Mouse (Mus musculus): Measurements from ENCODE around the gene Stmn1.

Stmn1 gene

DNA sequence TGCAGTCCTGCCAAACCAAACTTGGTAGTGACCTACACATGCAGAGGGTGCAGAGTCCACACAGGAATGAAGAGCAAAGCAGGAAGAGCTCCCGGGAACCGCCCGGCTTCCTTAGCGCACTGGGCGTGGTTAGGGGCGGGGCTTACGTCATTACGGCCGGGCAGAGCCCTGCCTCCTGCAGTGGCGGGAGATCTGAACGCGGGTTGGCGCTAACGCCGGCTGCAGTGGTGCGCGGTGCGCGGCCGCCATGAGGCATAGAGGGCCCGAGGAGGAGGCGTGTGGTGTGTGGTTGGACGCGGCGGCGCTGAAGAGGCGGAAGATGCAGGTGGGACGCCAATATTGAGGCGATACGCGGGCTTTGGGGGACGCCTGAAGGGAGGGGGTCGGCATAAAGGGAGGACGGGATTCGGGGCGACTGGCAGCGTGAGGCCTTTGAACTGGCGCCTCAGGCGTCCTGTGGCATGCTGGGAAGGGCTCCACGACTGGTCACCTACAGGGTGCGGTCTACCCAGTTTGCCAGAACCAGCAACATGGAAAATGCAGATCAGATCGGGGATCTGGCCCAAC is 42.8 kb downstream of the Stmn1 start, which contains the start of gene Aunip:
Gene Aunip, plus strand, starts transcription at position 155 of the 567 bp plus-strand sequence.
- in situ Hi-C loops (cut with MboI; ENCODE audit: unreplicated experiment in 2 of 2), result no loop called here

DNA sequence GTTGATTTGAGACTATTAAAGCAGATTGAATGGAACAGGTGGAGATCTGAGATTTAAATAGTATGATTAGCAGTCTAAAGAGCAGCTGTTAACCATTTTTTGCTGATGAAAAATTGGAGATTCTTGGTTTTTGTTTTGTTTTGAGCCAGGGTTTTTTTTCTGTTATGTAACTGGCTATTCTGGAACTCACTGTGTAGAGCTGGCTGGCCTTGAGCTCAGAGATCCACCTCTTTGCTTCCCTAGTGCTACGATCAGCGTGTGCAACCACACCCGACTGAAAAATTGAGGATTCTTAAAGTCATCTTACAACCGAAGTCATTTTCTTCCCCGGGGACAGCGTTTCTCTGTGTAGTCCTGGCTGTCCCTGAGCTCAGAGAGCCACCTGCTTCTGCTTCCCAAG is 43.6 kb downstream of the Stmn1 start:
- in situ Hi-C loops (cut with MboI; ENCODE audit: unreplicated experiment in 2 of 2), result no loop called here

DNA sequence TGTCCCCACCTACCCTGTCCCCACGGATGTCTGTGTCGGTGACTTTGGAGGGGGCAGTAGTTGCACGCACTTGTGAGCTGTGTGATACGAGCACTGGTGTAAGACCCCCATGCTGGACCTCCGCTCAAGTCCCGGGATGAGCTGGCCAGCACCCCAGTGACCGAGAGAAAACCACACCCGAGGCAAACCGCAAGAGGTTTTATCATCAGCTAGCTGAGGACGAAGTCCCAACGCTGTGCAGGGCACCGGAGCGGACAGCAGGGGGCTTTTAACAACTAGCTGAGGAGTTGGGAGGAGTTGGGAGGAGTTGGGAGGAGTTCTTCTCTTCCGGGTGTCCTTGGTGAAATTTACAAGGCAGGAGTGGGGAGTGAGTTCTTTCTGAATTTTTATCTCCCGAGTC is 44.7 kb downstream of the Stmn1 start:
- in situ Hi-C loops (cut with MboI; ENCODE audit: unreplicated experiment in 2 of 2), result no loop called here

DNA sequence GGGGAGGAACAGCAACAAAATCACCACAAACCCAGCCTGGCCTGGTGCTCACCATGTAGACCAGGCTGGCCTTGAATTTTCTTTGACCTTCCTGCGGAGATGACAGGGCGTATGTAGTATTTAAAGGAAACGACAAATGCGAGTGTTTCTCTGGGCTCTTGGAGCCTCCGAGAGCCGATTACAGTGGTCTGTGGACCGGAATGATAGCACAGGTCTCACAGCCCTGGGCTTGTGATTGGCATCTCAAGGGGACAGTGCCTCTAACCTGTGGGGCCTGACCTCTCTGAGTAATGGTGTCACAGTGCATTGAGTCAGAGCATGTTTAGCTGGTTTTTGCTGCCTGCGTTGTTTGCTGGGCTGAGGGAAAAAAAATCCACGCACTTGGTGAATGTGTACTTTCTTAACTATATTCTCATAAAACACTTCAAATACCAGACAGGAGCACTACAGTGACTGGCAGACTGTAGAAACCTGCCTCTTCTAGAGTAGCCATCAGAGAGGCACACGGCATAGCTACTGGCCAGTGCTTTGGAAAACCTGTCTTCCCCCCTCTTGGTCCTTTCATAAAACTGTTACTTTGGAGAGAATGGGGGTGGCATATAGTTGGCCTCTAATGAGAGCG is 46.3 kb downstream of the Stmn1 start:
- in situ Hi-C loops (cut with MboI; ENCODE audit: unreplicated experiment in 2 of 2), result no loop called here

DNA sequence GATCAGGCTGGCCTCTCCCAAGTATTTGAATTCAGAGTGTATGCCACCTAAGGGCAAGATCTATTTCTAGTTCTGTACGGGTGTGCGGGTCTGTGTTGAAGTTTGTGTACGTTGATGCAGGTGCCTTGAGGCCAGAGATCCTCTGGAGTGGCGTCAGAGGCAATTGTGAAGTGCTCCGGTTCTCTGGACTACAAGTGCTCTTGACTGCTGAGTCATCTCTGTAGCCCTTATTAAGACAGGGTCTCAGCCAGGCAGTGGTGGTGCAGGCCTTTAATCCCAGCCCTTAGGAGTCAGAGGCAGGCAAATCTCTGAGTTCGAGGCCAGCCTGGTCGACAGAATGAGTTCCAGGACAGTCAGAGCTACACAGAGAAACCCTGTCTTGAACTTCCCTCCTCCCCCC is 47.5 kb downstream of the Stmn1 start:
- in situ Hi-C loops (cut with MboI; ENCODE audit: unreplicated experiment in 2 of 2), result no loop called here

DNA sequence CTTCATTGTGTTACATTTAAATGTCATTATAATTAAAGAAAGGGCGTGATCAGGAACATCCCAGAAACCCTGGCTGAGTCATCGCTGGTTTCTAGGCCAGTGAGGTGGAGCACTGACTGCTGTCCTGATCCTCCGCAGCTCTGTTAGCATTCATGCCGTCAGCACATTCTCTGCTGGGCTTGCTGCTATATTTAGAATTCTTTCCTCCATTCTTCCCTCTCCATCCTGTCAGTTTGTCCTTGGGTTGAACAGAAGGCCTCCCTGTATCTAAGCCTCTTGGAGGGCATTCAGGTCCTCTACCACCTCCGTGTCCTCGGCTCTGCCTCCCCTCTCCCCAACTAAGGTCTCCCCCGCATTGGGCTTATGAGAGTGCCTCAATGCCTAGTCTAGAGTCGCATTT is 48.9 kb downstream of the Stmn1 start:
- in situ Hi-C loops (cut with MboI; ENCODE audit: unreplicated experiment in 2 of 2), result no loop called here

DNA sequence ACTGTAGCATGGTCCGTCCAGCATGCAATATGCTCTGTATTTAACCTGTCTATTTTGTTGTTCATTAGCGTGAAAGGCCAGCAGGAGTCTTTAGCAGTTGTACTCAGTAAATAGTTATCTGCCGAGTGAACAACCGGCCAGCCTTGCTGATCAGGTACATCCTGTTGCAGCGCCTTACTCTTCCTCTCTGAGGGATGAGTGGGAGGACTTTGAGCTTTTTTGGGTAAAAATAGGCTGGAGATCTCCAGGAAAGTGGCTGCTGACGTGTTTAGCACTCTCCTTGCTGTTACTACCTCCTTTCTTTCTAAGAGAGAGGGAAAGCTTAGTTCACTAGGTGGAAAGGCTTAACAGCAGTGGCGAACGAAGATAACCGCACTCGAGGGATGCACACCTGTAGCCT is 49.6 kb downstream of the Stmn1 start:
- in situ Hi-C loops (cut with MboI; ENCODE audit: unreplicated experiment in 2 of 2), result no loop called here

DNA sequence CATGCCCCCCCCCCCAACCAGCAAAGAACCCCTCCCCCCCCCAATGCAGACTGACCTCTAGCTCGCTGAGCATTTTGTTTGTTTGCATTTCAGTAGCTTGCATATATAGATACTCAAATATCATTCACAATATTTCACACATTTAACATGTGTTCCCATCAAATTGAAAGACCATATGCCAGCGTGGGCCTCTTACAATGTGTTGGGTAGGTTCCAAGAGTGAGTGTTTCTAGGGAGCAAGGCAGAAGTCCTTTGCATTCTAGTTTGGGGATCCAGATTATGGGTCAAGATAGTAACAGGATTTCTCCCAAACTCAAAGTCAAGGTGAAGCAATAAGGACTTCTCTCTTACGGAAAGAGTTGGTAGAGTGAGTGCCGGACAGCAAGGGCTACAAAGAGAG is 50.4 kb downstream of the Stmn1 start:
- in situ Hi-C loops (cut with MboI; ENCODE audit: unreplicated experiment in 2 of 2), result no loop called here

DNA sequence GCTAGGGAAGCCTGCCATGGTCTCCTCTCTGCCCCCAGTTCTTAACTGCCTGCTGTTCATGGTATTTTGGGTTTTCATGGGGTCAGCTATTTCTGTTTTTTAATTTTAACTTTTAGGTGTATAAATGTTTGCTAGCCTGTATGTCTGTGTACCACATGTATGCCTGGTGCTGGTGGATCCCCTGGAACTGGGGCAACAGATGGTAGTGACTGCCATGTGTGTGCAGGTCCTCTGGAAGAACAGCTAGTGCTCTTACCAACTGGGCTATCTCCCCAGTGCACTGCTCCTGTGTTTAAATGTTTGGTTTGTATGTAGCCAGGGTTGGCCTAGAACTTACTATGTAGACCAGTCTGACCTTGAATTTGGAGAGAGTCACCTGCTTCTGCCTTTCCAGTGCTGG is 51.2 kb downstream of the Stmn1 start:
- in situ Hi-C loops (cut with MboI; ENCODE audit: unreplicated experiment in 2 of 2), result no loop called here
